In genomic region chr1:82839296-82839613, GRCm38 (mm10) we compare ENCODE assay signal across 1 mouse cellular context.
A peak's percentile ranks its signal among the peaks of the same experiment; 100 is the strongest.
TF ChIP-seq lines count a peak whose summit lies in the region.

Gene Agfg1 (plus strand): TSS chr1:82839483.

TF ChIP-seq in CH12.LX, 34 proteins besides CTCF, POLR2A, EP300 and RAD21 (continued from another document):
- TF ChIP-seq ZNF384 (IDR thresholded peaks at IDR 0.05; ENCODE audit: low read depth, low read length) = peak; percentile 63; the same call in 1 of the 2 replicates
- TF ChIP-seq MXI1 (IDR thresholded peaks at IDR 0.05; ENCODE audit: low read depth, low read length) = peak; percentile 77
- TF ChIP-seq MAX (IDR thresholded peaks at IDR 0.05; ENCODE audit: low read length) = peak; percentile 55
- no peak for TF ChIP-seq JUND (conservative IDR thresholded peaks at IDR 0.05; ENCODE audit: low read depth, low read length)
- TF ChIP-seq IRF4 (IDR thresholded peaks at IDR 0.05; ENCODE audit: low read depth, low read length) = peak; percentile 61; the same call in 1 of the 2 replicates
- peak; percentile 26; the same call in 1 of the 2 replicates for TF ChIP-seq BHLHE40 (IDR thresholded peaks at IDR 0.05; ENCODE audit: low read depth, low read length)
- TF ChIP-seq SMC3 (IDR thresholded peaks at IDR 0.05; ENCODE audit: low read depth, low read length) = peak; percentile 75
- TF ChIP-seq MAZ (IDR thresholded peaks at IDR 0.05; ENCODE audit: low read depth, low read length) = peak; percentile 93
- no peak for TF ChIP-seq UBTF (IDR thresholded peaks at IDR 0.05; ENCODE audit: low read depth, low read length)
- no peak for TF ChIP-seq ZKSCAN1 (IDR thresholded peaks at IDR 0.05; ENCODE audit: borderline replicate concordance, low read depth, low read length)
- no peak for TF ChIP-seq E2F4 (IDR thresholded peaks at IDR 0.05; ENCODE audit: insufficient replicate concordance, low read depth, low read length)
- 0 out of 2 replicates have a peak, but pooled peaks have one; percentile 15 for TF ChIP-seq CHD2 (IDR thresholded peaks at IDR 0.05; ENCODE audit: low read length)
